Mouse (Mus musculus) heart, postnatal 4 days (tissue): ENCODE data around the gene Pkd1l2. TPM values are rescaled to one million over a fixed set of nuclear protein-coding genes. Genes with fewer than 3 reads are reported as not detected.

ENCODE experiments used
- DNase-seq: peaks from one replicate; pipeline ENCODE4 v3.0.0; 2021
- total RNA-seq, 2 experiments: library from RNA; stranded (reverse); gene quantifications; 2 replicates each; pipeline ENCODE4 v1.2.3; 2021

The Pkd1l2 gene
- total RNA-seq, 2 experiments from 2014 or later, result 0.02 to 0.05 TPM

DNA sequence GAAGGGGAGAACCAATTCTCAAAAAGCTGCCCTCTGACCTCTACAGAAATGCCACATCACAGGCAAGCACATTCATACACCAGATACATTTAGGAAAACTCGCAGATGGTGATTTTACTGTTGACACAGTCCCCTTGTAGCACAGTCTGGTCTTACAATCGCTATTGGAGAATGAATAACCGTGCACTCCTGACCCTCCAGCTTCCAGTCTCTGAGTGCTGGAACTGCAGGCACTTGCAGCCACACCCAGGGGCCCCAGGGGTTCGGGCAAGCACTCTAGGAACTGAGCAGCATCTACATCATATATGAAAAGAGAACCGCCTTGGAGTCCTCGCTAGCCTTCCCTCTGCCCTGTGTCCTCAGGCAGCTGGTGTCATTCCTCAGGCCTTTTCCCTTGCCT, 50.8 kb downstream of the Pkd1l2 start:
- no peak for DNase-seq

DNA sequence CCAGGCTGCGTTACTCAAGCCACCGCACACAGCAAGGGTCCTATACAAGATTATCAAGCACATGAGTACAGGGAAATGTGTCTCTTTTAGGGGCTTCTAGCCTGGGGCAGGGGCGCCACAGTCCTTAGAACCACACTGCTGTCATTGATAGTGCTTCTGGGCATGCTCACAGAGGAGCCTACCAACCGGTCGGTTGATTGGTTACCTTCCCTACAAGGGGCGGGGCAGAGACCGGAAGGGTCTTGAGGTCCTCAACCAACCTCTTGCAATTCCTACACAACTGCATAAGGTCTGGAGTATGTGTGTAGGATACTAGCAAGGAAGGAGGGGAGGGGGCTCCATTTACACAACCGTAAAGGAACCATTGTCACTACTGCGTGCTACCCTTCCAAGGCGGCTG, 53.6 kb downstream of the Pkd1l2 start:
- DNase-seq, result no peak

DNA sequence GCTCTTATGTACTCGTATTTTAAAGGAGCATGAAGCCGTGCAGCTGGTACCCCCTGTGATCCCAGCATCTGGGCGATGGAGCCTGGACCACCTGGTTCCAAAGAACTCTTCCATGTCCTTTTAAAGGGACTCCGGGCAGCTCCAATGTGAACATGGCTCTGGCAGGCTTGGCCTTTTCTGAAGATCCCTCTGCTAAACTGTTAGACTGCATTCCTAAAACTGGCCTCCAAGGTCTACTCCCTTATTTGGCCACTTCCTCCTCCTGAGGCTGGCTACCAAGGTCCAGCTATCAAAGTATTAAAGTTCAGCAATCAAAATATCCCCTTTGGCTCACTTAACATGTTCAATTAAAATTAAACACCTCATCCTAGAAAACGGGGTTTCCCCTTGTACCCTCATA, 54.6 kb downstream of the Pkd1l2 start:
- DNase-seq, result no peak

DNA sequence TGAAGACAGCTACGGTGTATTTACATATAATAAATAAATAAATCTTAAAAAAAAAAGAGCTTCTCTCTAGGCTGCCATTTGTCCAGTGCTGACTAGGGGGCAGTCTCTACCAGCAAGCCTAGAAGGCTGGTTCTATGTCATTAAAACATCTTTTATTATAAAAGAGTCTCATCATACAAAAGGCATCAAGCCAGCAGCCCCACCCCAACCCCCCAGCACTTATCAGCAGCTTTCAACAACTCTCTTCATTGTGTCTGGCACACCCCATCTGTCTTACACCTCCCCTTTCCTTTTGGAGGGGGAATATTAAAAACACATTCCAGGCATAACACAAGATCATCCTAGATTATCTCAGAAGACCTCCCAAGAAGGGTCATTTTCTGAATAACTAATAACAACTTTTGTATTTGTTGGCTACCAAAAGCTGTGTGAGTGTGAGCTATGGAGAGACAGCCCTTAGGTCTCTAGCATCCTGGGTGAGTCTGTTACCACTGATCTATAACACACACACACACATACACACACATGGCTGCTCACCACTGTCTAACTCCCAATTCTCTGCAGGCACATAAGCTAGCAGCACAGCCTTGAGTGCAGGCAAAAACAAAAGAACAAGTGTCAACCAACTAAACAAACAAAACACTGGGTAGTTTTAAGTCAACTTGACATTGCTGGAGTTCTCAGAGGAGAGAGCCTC, 59.8 kb downstream of the Pkd1l2 start:
- DNase-seq, result peak; percentile 13

DNA sequence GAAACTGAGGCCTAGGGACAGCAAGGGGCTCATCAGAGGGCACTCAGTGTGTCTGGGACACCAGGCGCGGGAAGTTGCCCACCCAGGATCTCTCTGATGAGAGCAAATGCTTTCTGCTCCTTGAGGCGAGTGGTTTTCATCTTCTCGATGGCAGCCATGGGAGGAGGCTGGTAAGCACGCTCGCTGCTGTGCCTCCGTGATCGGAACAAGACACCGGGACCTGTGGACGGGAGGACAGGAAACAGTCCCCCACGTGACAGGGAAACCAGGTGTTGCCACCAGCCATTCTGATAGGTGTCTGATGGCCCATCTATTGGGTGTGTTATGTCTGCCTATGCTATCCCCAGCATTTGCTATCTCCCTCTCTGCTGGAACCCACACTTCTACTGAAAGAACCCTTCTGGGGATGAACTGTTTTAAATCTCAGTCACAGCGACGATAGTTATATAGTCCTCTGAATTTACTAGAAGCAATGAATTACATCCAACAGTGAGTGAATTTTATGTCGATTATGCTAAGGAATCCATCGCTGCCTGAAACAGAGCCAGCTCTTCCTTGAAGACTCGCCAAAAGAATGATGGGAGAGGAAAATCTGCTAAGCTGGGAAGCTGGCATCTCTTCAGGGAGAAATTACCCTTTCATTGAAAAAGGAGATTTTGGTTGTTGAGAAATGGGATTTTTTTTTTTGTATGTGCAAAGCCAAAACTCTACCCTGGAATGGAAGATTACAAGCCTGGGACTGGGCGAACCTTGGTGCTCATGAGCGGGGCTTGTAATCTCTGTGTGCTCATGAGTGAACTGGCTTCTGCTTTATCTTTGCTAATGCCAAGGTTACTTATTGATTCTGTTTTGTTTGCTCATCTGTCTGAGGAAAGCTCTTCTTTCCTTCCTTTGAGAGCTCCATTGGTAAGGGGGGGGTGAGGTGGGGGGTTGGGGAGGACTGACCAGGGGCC, 62.6 kb downstream of the Pkd1l2 start:
- no peak for DNase-seq

DNA sequence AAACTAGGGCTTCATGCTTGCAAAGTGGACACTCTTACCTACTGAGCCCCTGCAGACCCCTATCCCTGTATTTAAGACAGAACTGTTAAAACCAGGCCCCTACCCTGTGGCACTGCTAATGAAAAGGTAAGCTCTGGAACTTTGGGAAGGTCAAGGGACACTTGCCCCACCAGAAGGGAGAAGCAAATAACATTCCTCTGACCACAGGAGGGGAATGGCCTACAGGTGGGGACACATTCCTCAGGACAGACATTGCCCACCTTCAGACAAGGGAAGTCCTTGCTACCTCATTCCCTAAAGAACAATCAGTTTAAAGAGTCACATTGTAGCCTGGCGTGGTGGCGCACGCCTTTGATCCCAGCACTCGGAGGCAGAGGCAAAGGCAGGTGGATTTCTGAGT, 64.4 kb downstream of the Pkd1l2 start:
- no peak for DNase-seq

DNA sequence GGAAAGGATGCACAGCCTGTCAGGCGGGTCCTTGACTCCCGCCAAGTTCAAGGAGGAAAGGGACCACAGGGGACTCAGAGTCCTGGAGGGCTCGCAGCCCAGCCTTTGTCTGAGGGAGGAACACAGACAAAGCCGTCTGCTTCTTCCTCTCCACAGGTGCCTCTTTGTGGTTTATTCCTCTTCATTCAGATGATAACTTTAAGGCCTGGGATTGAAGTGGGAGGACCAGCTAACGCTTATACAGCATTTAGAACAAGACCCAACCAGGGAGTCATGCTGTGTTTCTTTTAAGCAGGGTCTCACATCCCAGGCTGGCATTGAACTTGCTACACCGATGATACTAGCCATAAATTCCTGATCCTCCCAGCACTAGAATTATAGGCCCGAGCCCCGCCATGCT, 65.2 kb downstream of the Pkd1l2 start:
- no peak for DNase-seq

DNA sequence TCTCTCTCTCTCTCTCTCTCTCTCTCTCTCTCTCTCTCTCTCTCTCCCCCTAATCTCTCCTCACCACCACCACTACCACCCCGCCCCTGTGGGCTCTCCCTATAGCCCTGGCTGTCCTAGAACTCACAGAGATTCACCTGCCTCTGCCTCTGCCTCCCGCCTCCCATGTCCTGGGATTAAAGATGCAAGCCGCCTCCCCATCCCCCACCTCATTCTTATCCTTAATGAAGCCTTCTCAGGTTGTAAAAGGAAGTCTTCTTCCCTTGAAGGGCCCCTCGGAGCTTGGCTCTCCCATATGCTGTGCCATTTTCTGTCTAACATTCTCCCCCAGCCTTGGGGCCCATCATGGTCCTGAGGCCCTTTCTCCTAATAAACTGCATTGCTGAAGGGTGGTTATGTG, 66.6 kb downstream of the Pkd1l2 start:
- no peak for DNase-seq

DNA sequence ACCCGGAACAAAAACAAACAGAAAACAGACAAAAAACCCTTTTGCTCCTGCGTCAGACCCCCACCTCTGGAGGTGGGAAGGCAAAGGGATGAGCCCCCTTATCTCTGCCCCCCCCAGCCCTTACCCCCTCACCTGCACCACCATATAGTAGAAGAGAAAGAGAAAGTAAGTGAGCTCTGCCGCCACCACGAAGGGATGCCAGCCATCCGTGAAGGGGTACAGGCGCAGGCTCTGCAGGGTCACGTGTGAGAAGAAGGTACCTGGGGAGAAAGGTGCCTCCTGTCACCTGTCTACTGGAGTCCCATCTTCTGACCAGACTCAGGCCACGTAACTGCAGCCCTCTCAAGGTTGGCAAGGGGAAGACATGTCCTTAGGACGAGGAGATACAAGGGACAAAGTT, 70.9 kb downstream of the Pkd1l2 start:
- DNase-seq, result no peak

DNA sequence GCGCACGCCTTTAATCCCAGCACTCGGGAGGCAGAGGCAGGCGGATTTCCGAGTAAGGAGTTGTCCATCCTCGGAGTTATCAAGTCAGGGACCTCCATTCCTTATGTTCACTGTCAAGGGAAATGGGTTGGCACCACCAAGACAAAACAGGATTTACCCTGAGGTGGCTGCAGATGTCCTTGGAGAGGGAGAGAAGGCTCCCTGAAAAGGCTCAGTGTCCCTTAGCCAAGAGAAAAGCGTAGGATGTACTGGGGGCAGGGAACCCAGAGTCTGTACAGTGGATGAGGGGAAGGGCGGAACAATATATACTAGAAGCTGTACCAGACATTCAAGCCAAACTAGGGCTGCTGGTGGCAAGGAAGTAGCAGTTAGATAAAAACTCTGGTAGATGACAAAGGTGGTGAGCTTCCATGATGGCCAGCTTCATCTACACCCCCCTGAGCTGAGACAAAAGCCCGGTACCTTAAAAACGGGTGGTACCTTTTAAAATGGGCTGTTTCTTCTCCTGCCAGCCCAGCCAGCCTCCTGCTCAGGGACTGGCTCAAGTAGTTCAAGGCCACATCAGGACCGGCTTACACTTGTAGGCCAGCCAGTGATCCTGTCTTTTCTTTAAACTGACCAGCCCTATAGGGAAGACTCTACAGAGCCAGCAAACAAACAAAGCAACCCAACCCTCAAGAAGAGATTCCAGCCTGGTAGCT, 88.1 kb downstream of the Pkd1l2 start:
- no peak for DNase-seq

DNA sequence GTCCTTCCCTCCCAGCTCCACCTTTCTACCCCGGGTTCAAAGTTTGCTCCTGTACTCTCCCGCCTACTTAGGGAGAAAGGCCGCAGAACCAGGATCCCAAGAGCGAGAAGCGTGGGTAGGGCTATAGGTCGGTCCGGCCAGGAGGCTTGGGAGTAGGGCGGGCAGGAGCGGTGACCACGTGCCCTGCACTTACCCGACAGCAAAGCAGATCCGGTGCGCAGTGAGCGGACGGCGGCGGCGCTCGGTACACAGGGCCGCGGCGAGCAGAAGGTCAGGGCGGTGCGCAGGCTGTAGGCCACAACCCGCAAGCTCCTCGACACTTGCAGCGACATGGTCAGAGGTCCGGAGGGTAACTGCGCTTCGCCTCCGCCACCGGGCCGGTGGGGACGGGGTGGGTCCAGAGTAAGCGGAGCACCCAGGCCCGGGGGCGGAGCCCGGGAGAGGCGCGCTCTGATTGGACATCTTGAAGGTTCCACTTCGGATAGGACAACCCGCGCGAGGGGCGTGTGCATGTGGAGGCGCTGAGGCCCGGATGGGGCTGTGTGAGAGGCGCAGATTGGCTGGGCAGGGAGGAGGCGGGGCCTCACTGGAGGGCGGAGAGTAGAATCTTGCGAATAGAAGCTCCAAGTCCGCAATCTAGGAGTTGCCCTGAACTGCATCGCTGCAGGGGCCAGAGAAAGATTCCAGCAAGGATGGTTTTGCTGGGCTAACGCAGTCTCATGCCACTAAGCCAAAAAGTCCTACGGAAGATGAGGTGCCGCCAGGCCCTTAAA, 89.0 kb downstream of the Pkd1l2 start, which contains the start of gene Gcsh:
Gcsh (minus strand) TSS at position 443 of the 773 bp plus-strand sequence.
- DNase-seq, result peak; percentile 99

DNA sequence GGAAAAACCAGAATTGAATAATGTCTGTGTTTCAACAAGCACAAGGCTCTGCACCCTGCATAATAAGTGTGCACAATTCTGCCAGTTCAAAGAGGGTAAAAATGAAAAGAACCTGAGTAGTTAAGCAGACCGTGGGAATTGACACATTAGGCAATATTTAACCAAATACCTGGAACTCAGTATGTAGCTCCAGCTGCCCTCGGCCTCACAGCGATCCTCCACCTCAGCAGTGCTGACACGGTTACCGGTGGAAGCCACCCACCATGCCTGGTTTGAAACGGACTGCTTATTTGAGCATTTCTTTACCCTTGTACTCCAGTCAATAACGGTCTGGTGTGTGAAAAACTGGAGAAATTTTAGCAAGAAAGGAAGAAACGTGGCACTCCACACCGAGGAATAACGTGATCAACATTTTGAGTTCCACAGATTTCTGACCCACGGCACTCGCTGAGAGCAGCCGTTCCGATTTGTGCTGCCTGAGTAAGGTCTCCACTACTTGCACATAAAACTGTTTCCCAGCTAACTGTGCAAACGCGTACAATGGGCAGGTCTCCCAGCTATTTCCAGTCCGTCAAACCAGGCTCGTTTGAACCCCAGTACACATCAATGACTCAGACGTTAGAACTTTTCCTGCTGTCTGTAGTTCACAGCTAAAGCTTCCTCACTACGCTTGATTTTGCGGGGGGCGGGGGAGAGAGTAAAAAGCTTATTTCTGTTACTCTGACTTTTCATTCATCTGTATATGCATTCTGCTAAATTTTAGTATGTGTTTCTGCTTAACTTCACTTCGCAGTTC, 89.9 kb downstream of the Pkd1l2 start:
- DNase-seq, result no peak

DNA sequence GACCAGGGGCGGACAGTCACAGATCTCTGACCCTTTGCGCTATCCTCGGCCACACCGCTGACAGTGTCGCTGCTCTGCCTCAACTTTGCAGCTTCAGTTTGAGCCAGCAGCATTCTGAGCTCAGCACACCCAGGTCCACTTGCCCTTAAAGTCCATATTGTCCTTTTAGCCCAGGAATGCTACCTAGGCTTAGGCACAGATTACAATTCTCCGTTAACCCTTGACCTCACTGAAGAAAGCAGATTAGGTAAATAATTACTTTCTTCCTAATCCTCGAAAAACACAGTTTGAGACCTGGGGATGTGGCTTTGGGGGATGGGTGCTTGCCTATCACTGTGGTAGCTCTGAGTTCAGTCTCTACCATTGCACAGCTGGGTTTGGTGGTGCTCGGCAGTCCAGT, 91.0 kb downstream of the Pkd1l2 start:
- DNase-seq, result no peak

DNA sequence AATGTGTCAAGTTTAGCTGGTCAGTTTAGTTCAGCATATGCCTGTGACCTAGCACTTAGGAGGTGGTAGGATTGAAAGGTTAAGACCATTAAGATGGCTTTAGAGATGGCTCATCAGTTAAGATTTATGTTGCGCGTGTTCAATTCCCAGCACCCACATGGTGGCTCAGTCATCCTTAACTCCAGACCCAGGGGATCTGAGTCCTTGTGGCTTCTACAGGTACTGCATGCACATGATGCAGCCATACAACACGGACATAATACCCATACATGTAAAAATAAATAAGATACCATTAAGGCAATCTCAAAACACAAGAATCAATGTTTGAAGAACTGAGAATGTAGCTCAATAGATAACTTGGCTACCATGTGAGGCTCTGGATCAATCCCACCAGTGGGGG, 92.4 kb downstream of the Pkd1l2 start:
- DNase-seq, result no peak

DNA sequence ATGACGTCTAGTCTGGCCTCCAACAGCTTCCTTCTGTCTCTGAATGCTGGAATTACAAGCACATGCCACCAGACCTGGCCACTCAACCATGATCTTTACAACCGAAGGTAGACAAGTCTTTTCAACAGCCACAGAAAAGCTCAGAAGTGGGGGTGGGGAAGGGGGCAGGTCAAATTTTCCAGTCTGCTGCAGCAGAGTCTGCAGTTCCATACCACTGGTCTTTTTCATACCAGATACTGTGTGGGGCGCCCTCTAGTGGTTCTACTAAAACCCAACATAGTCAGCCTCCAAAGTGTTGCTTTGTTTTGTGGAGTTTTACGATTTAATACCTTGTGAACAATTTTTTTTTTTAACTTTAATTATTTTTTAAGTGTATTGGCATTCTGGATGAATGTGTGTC, 102.1 kb downstream of the Pkd1l2 start:
- peak; percentile 74 for DNase-seq

DNA sequence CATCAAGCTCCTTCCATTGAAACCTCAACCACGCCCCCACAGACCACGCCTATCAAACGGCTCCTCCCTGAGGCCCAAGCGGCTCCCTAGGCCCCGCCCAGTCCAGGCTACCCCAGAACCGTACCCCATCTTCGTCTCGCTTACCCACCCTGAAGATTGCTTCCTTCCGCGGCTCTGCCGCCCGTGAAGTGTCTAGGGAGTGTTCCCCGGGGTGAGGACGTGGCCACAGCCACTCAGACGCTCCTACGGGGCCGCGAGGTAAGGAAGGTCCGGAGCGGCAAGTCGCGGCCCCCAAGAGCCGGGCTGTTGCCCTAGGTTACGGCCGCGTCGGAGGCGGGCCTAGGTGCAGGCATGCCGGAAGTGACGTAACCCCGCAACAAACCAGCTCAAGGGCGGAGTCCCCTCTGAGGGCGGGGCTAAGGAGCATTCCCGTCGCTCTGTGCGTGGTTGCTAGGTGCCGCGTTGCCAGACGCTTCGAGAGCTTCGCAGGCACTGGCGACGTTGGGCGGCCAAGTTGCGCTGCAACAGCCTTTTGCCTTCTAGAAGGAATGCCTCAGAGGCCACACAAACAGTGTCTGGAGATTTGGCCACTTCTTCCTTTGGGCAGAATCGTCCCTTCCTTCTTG, 103.5 kb downstream of the Pkd1l2 start, which contains the start of gene 1700030J22Rik:
1700030J22Rik (minus strand) TSS at position 329 of the 626 bp plus-strand sequence.
- DNase-seq, result peak; percentile 99

DNA sequence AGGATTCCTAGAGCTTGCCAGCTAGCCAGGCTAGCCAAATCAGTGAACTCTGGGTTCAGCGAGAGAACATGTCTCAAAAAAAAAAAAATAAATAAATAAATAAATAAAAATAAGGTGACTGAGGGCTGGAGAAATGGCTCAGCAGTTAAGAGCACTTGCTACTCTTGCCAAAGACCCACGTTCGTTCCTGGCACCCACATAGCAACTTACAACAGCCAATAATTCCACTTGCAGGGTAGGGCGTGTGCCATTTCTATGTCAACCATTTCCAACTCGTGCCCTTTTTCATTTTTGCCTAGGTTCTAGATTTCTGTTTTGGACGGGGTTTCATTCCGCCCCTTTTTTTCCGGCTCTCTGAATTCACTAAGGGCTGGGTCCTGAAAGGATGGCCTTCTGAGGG, 104.2 kb downstream of the Pkd1l2 start:
- no peak for DNase-seq

DNA sequence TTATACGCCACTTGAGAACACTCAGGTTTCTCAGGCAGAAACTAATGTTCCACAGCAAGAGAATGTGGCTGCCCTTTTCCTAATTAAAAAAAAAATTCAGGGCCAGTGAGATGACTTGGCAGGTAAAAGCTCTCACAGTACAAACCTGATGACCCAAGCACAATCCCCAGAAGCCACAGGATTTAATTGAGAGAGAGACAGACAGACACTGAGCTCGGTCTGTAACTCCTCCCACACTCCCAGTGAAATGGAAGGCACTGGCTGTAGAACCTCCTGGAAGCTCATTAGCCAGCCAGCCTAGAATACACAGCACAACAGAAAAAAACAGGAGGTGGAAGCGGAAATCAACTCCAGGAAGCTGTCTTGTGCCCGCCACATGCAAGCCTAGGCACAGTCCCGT, 106.6 kb downstream of the Pkd1l2 start:
- DNase-seq, result no peak

DNA sequence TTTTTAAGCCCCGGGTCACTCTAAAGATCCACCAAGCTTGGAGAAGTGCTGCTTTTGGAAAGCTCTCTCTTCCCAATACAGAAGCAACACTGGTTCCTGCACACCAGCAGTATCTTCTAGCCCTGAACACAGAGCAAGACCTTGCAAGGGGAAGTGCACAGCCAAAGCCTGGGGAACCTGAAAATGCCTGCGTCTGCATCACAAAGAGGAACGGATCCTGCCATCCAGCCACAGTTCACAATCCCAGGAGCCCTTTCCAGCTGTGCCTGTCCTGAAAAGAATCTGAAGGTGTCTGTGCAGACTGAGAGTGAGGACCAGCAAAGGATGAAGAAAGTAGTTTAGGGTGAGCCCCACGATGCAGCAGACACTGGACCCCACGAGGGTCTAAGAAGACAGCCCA, 107.2 kb downstream of the Pkd1l2 start:
- no peak for DNase-seq

DNA sequence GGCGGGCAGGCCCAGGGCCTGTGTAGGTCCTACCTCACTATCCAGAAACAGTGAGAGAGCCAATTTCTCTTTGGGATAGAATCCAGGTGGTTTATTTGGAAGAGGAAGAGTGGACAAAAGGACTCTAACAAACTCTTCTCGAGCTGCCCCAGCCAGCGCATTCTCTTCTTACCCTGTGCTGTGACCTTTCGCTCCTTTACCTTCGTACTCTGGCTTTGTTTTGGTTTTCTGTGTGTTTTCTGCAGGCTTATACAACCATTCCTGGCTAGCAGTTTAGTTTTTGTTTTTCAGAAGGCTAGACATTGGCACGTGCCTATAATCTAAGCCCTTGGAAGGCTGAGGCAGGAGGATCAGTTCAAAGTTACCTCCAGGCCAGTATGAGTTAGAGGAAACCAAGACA, 112.7 kb downstream of the Pkd1l2 start:
- no peak for DNase-seq

DNA sequence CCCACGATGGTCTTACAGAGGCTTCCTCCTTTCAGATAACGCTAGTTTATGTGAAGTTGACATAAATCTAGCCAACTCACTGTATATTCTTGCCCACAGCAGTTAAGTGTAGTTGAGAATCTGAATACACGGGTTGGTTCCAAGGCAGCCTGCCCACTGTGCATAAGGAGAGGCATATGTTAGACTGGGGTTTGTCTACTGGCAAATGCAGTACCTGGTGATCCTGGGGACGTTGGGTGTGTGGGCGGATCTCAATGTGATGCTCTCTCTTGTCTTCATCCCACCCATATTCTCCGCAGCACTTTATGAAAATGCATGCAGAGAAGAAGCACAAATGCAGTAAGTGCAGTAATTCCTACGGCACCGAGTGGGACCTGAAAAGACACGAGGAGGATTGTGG, 127.8 kb downstream of the Pkd1l2 start:
- no peak for DNase-seq
